Mouse (Mus musculus) monocyte, adult 59 days (primary cell): Measurements from ENCODE around the gene Ppp1r15a. TPM values are rescaled to one million over a fixed set of nuclear protein-coding genes. Genes with fewer than 3 reads are reported as not detected.

Experiments used
- total RNA-seq, 2 experiments: library from RNA; stranded (reverse); gene quantifications; one replicate each; pipeline ENCODE4 v1.2.4; 2023

Ppp1r15a gene
- total RNA-seq: 100 to 1,000 TPM; 820 to 877 TPM

GRCm38 (mm10) chr7:45525809-45526473, at the start of gene Ppp1r15a, which contains the start of gene Plekha4:
Gene Ppp1r15a, minus strand, starts transcription at chr7:45526268.
Gene Plekha4, plus strand, starts transcription at chr7:45526330.

GRCm38 (mm10) chr7:45570103-45570741, 44.2 kb upstream of the Ppp1r15a start, which contains the start of gene Bcat2:
Gene Bcat2, plus strand, starts transcription at chr7:45570153.

DNA sequence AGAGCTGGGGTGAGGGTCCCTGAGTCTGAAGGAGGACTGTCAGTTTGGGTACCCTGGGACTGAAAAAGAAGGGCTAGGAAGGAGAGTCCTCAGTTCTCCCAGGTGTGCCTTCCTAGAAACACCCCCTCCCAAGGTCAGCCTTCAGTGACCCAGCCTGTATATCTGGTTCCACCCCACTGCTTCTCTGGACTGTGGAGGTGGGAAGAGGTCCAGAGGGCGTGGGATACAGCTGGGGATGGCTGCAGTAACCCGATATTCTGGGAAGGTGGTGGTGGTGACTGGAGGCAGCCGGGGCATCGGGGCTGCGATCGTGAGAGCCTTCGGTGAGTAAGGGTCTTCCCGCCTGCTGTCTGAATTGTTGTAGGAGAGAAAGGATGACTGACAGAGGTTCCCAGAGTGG, 28.7 kb upstream of the Ppp1r15a start, which contains the start of gene Hsd17b14:
Gene Hsd17b14, plus strand, starts transcription at position 150 of the 400 bp plus-strand sequence.

GRCm38 (mm10) chr7:45509912-45510787, 15.9 kb downstream of the Ppp1r15a start, which contains the start of gene Nucb1:
Gene Nucb1, minus strand, starts transcription at chr7:45510406.

GRCm38 (mm10) chr7:45488293-45489204, 37.5 kb downstream of the Ppp1r15a start, which contains the start of gene Dhdh:
Gene Dhdh, minus strand, starts transcription at chr7:45488805.

GRCm38 (mm10) chr7:45486761-45487415, 39.2 kb downstream of the Ppp1r15a start, which contains the start of gene Gm45808:
Gene Gm45808, minus strand, starts transcription at chr7:45486811.

DNA sequence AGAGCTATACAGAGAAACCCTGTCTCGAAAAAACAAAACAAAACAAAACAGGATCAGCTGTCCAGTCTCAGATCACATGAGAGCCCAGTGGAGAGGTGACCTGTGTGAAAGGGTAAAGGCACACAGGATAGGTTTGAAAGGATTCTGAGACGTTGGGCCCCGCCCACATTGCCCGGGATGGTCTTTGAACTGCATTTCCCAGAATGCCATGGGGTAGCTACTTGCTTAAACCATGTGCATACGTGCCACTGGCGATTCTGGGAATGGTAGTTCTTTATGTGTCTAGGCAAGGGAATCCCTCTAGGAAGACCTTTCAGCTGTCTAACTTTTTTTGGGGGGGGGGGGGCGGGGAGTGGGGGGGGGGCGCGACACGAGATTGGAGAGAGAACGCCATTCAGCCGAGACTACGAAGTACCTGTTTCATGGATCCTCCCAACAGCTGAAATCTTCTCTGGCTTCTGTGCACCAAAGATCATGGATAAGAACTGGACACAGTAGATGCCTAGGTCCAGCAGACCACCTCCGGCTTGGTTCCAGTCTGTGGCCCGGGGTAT, 44.6 kb downstream of the Ppp1r15a start, which contains the start of gene Tulp2:
Gene Tulp2, plus strand, starts transcription at position 504 of the 554 bp plus-strand sequence.

Other genes starting within 250 kb of the Ppp1r15a start
- gene Slc6a21, start 248.8 kb downstream of the Ppp1r15a start, total RNA-seq: under 1 TPM in 1 of 2 experiments, not detected in 1; 0.27 TPM
- 10 to 100 TPM; 13.8 to 14.3 TPM for gene Trpm4, start 192.5 kb downstream of the Ppp1r15a start, total RNA-seq
- not detected for gene Hrc, start 191.0 kb downstream of the Ppp1r15a start, total RNA-seq
- gene Ppfia3, start 159.2 kb downstream of the Ppp1r15a start, total RNA-seq: under 1 TPM; 0.18 to 0.67 TPM
- gene Lin7b, start 155.7 kb downstream of the Ppp1r15a start, total RNA-seq: not detected
- 100 to 1,000 TPM; 372 to 402 TPM for gene Snrnp70, start 130.5 kb downstream of the Ppp1r15a start, total RNA-seq
- gene Kcna7, start 120.6 kb downstream of the Ppp1r15a start, total RNA-seq: not detected
- not detected for gene Ntf5, start 112.6 kb downstream of the Ppp1r15a start, total RNA-seq
- not detected for gene Lhb, start 105.4 kb downstream of the Ppp1r15a start, total RNA-seq
- gene Gys1, start 91.4 kb downstream of the Ppp1r15a start, total RNA-seq: 10 to 100 TPM in 1 of 2 experiments, 1 to 10 TPM in 1; 7.7 to 10.9 TPM
- 10 to 100 TPM; 27.3 to 29.0 TPM for gene Ruvbl2, start 88.2 kb downstream of the Ppp1r15a start, total RNA-seq
- 1,000 to 10,000 TPM; 2,883 to 3,990 TPM for gene Ftl1, start 66.4 kb downstream of the Ppp1r15a start, total RNA-seq
- gene Bax, start 59.4 kb downstream of the Ppp1r15a start, total RNA-seq: 100 to 1,000 TPM; 111 to 121 TPM
- gene Tulp2, start 44.4 kb downstream of the Ppp1r15a start, total RNA-seq: not detected
- gene Gm45808, start 39.5 kb downstream of the Ppp1r15a start, total RNA-seq: 1 to 10 TPM; 1.3 to 1.7 TPM
- 10 to 100 TPM; 10.4 to 11.5 TPM for gene Dhdh, start 37.5 kb downstream of the Ppp1r15a start, total RNA-seq
- 100 to 1,000 TPM; 153 to 162 TPM for gene Nucb1, start 15.9 kb downstream of the Ppp1r15a start, total RNA-seq
- under 1 TPM; 0.71 to 0.79 TPM for gene Plekha4, start 62 bp upstream of the Ppp1r15a start, total RNA-seq
- under 1 TPM in 1 of 2 experiments, not detected in 1; 0.39 TPM for gene Hsd17b14, start 28.6 kb upstream of the Ppp1r15a start, total RNA-seq
- 10 to 100 TPM; 64.9 to 67.0 TPM for gene Bcat2, start 43.9 kb upstream of the Ppp1r15a start, total RNA-seq
- gene Fgf21, start 89.2 kb upstream of the Ppp1r15a start, total RNA-seq: not detected
- not detected for gene Fut1, start 91.0 kb upstream of the Ppp1r15a start, total RNA-seq
- under 1 TPM in 1 of 2 experiments, not detected in 1; 0.36 TPM for gene Izumo1, start 95.5 kb upstream of the Ppp1r15a start, total RNA-seq
- under 1 TPM; 0.45 to 0.49 TPM for gene Rasip1, start 101.2 kb upstream of the Ppp1r15a start, total RNA-seq
- not detected for gene Mamstr, start 113.7 kb upstream of the Ppp1r15a start, total RNA-seq
- not detected for gene Fut2, start 140.1 kb upstream of the Ppp1r15a start, total RNA-seq
- not detected for gene Ntn5, start 157.8 kb upstream of the Ppp1r15a start, total RNA-seq
- not detected for gene Sec1, start 168.1 kb upstream of the Ppp1r15a start, total RNA-seq
- gene Car11, start 173.6 kb upstream of the Ppp1r15a start, total RNA-seq: not detected
- gene Dbp, start 178.8 kb upstream of the Ppp1r15a start, total RNA-seq: 10 to 100 TPM in 1 of 2 experiments, 1 to 10 TPM in 1; 8.5 to 11.4 TPM
- gene Rpl18, start 189.2 kb upstream of the Ppp1r15a start, total RNA-seq: 1,000 to 10,000 TPM; 1,433 to 1,476 TPM
- 10 to 100 TPM; 48.8 to 50.4 TPM for gene Sphk2, start 191.7 kb upstream of the Ppp1r15a start, total RNA-seq
- under 1 TPM; 0.58 to 0.67 TPM for gene Fam83e, start 194.9 kb upstream of the Ppp1r15a start, total RNA-seq
- gene Spaca4, start 199.5 kb upstream of the Ppp1r15a start, total RNA-seq: not detected